Mouse (Mus musculus): ENCODE results near the gene Leo1. TPM values are rescaled to one million over a fixed set of nuclear protein-coding genes. Genes with fewer than 3 reads are reported as not detected.
"Not testable (repeated sequence)": the region's sequence is repeated elsewhere in the genome, so short reads cannot be mapped to it uniquely, and the experiment has no call there.

Leo1 gene
- polyA plus RNA-seq, 1 experiment from 2014 or later, result 51.1 TPM

GRCm38 (mm10) chr9:75479106-75479725 is 37.9 kb downstream of the Leo1 start:
- no peak for ATAC-seq (ENCODE audit: insufficient number of reproducible peaks, insufficient read depth, low FRiP score, low TSS enrichment, low read depth)
- 52% methylated on average over 8 of the region's 8 CpGs for WGBS

DNA sequence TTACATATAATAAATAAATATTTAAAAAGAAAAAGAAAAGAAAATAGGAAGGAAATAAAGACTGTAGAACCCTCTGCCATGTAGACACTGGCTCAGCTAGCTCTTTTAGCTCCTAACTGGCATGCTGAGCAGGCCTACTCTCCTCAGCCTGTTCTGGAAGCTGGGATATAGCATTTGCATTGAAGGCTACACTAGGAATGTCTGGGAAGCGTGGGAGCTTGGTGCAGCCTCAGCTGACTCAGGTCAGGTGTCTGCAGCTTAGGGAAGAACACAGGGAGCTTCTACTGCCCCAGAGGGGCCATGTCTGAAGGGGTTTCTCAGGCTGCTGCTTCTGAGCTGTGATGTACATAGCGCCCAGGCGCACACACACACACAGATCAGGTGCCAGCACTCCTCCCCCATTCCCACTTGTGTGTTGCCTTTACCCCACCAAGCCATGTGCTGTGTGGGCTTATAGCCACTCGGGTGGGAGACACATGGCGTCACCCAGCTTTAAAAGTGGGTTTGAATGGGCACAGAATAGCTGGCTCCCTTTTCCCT is 39.3 kb downstream of the Leo1 start:
- no peak overlapping the region for H3K4me3 ChIP-seq

More at GRCm38 (mm10) chr9:75479106-75479725, 37.9 kb downstream of the Leo1 start:
- Histone ChIP-seq H3K27ac (peak overlapping the region; percentile 34; the same call in 1 of the 2 replicates), H3K4me3 (no peak overlapping the region), H3K36me3 (peaks cover 12% of the 10 kb centered on the region), H3K27me3 (no peaks in the 10 kb centered on the region), H3K9ac (no peak overlapping the region), H3K4me2 (no peak overlapping the region), H3K4me1 (0 out of 2 replicates have a peak, but pooled peaks cover 7% of the 10 kb centered on the region), H3K9me3 (no peaks in the 10 kb centered on the region)

DNA sequence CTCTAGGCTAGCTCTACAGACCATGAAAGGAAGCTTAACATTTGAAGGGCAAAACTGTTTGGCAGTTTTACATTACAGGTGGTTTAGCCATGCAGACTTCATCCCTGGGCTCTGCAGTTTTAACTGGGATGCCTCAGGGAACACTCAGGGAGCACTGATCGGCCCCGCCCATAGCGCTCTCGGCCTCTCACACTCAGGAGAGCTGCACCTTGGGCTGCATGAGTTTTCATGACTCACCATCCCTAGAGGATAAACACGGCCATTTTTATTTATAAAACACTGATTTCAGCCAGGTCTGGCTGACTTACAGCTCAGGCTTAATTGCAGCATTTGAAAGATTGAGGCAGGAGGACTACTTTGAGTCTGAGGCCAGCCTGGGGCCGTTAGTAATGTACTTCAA is 43.9 kb downstream of the Leo1 start:
- Histone ChIP-seq H3K27me3 (no peaks in the 10 kb centered on the region), H3K9ac (no peak overlapping the region)

More for the DNA sequence above, 39.3 kb downstream of the Leo1 start:
- ATAC-seq (ENCODE audit: insufficient number of reproducible peaks, insufficient read depth, low FRiP score, low TSS enrichment, low read depth), result no peak
- no peaks in the 10 kb centered on the region for H3K9me3 ChIP-seq
- no peak overlapping the region for H3K4me2 ChIP-seq
- 0 out of 2 replicates have a peak, but pooled peaks cover 7% of the 10 kb centered on the region for H3K4me1 ChIP-seq
- WGBS, result 90% methylated on average over 5 of the region's 5 CpGs
- H3K27ac ChIP-seq, result no peak overlapping the region
- H3K9ac ChIP-seq, result no peak overlapping the region
- no peaks in the 10 kb centered on the region for H3K27me3 ChIP-seq
- peaks cover 10% of the 10 kb centered on the region for H3K36me3 ChIP-seq

DNA sequence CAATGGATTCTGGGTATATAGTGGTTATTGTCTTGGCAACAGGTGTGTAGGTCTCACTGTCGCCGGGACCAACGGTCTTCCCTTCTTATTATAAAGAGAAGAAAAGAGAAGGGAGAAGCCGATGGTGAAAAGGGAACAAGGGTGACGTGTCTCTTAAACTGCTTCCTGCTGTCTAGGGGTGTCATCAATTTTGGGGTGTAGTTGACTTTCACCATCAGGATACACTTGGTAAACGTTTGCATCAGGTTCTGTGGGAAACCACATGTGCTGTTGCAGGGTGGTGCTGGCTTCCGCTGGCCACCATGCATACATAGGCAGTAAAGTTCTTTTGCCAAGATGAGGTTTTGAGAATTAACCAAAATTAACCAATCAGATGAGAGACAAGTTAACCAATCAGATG is 46.9 kb downstream of the Leo1 start:
- H3K4me3 ChIP-seq; H3K4me2 ChIP-seq; H3K27me3 ChIP-seq; ATAC-seq (ENCODE audit: insufficient number of reproducible peaks, insufficient read depth, low FRiP score, low TSS enrichment, low read depth); H3K36me3 ChIP-seq; H3K9me3 ChIP-seq; H3K27ac ChIP-seq; H3K4me1 ChIP-seq; H3K9ac ChIP-seq: not testable (repeated sequence)
- 91% methylated on average over 7 of the region's 7 CpGs for WGBS

More for the DNA sequence above, 43.9 kb downstream of the Leo1 start:
- Histone ChIP-seq H3K9me3 (no peaks in the 10 kb centered on the region), H3K4me1 (no peaks in the 10 kb centered on the region), H3K4me3 (no peak overlapping the region), H3K4me2 (no peak overlapping the region), H3K27ac (no peak overlapping the region), H3K36me3 (peaks cover 10% of the 10 kb centered on the region)
- WGBS, result 73% methylated on average over 6 of the region's 6 CpGs
- ATAC-seq (ENCODE audit: insufficient number of reproducible peaks, insufficient read depth, low FRiP score, low TSS enrichment, low read depth), result no peak

DNA sequence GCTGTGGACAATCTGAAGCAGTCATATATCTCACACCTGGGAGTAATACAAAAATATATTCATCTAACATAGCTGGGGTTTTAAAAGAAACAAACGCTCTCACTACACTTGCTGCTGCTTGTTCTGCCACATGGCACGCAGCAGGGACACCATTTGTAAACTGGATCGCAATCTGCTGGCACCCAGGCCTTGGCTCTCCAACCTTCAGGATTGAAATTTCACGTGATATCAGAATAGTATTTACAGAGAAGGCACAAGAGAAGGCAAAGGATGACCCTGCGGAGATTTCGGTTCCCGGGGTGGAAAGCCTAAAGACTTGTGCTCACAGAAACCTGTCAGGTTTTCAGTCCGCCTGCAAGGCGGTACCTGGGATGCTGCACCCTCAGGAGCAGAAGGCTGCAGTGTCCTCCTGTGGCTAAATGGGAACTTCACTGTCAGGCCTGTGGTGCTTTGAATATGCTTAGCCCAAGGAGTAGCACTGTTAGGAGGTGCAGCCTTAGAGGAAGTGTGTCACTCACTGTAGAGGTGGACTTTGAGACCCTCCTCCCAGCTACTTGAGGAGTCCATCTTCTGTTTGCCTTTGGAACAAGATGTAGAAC is 53.2 kb downstream of the Leo1 start:
- Histone ChIP-seq H3K4me1 (no peaks in the 10 kb centered on the region), H3K9me3 (no peaks in the 10 kb centered on the region), H3K9ac (no peak overlapping the region), H3K4me3 (no peak overlapping the region), H3K36me3 (peaks cover 19% of the 10 kb centered on the region), H3K27me3 (no peaks in the 10 kb centered on the region), H3K27ac (no peak overlapping the region), H3K4me2 (no peak overlapping the region)
- no peak for ATAC-seq (ENCODE audit: insufficient number of reproducible peaks, insufficient read depth, low FRiP score, low TSS enrichment, low read depth)
- 84% methylated on average over 9 of the region's 9 CpGs for WGBS

DNA sequence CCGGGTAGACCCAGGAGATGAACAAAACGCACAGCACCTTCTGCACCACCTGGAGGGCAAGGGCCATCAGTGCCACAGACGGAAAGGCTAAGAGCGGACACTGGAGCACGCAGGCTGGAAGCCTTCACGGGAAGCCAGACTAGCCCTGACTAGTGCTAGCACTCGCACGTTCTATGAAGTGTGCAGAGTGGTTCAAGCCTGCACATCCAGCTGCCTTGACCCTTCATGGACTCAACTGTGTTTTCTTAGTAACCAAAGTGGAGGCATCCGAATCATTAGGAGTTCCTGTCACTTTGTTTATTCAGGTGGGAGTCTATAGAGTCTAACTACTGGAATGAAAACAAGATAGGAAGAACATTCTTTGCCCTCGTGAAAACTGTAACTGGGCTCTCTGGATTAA is 54.6 kb downstream of the Leo1 start:
- H3K27ac ChIP-seq, result no peak overlapping the region
- no peak for ATAC-seq (ENCODE audit: insufficient number of reproducible peaks, insufficient read depth, low FRiP score, low TSS enrichment, low read depth)

GRCm38 (mm10) chr9:75498571-75498970 is 57.2 kb downstream of the Leo1 start:
- H3K27ac ChIP-seq, result no peak overlapping the region
- WGBS, result 93% methylated on average over 7 of the region's 7 CpGs
- no peak overlapping the region for H3K4me2 ChIP-seq
- ATAC-seq (ENCODE audit: insufficient number of reproducible peaks, insufficient read depth, low FRiP score, low TSS enrichment, low read depth), result no peak
- H3K27me3 ChIP-seq, result no peaks in the 10 kb centered on the region
- H3K9me3 ChIP-seq, result no peaks in the 10 kb centered on the region
- H3K36me3 ChIP-seq, result peaks cover 49% of the 10 kb centered on the region
- no peak overlapping the region for H3K9ac ChIP-seq
- no peaks in the 10 kb centered on the region for H3K4me1 ChIP-seq
- no peak overlapping the region for H3K4me3 ChIP-seq

More for the DNA sequence above, 54.6 kb downstream of the Leo1 start:
- Histone ChIP-seq H3K27me3 (no peaks in the 10 kb centered on the region), H3K9me3 (no peaks in the 10 kb centered on the region), H3K4me2 (no peak overlapping the region), H3K9ac (no peak overlapping the region), H3K4me3 (no peak overlapping the region), H3K36me3 (peaks cover 25% of the 10 kb centered on the region), H3K4me1 (no peaks in the 10 kb centered on the region)
- WGBS, result 60% methylated on average over 10 of the region's 10 CpGs

GRCm38 (mm10) chr9:75504311-75504710 is 63.0 kb downstream of the Leo1 start:
- Histone ChIP-seq H3K36me3 (peaks cover 78% of the 10 kb centered on the region), H3K4me3 (no peak overlapping the region), H3K4me1 (no peaks in the 10 kb centered on the region), H3K27me3 (no peaks in the 10 kb centered on the region), H3K9me3 (no peaks in the 10 kb centered on the region), H3K4me2 (no peak overlapping the region), H3K9ac (no peak overlapping the region), H3K27ac (no peak overlapping the region)
- no peak for ATAC-seq (ENCODE audit: insufficient number of reproducible peaks, insufficient read depth, low FRiP score, low TSS enrichment, low read depth)
- 93% methylated on average over 6 of the region's 6 CpGs for WGBS

GRCm38 (mm10) chr9:75511236-75511939 is 70.1 kb downstream of the Leo1 start:
- ATAC-seq (ENCODE audit: insufficient number of reproducible peaks, insufficient read depth, low FRiP score, low TSS enrichment, low read depth), result no peak
- Histone ChIP-seq H3K4me1 (no peaks in the 10 kb centered on the region), H3K4me2 (no peak overlapping the region), H3K36me3 (peaks cover 61% of the 10 kb centered on the region), H3K4me3 (no peak overlapping the region), H3K27me3 (no peaks in the 10 kb centered on the region), H3K9ac (no peak overlapping the region), H3K9me3 (no peaks in the 10 kb centered on the region), H3K27ac (no peak overlapping the region)
- WGBS, result 85% methylated on average over 8 of the region's 8 CpGs

DNA sequence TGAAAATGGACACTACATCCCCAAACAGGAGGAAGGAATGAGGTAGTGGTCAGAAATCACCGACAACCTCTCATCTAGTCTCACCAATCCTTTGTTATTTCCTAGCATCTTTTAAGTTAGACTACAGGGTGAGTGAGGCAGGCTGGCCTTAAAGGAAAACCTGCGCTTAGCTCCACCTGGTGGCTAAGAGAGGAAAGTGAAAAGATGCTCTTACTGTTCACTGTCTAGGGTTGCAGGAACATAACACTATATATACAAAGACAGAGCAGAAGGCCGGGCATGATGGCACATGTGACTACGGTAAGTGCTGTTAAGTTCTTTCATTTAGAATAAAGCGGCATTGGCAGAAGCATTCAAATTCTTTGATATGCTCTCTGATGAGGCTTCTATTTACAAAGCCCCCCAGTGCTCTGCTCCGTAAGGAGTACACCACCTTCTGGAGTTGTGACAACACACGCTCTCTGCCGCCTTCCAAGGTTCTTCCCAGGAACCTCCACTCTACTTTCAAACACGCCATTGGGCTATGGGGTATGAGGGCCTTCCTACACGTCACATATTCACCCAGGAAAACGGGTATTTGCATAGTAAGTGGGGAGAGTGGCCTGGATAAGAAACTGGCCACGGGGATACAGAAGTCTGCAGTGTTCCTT is 74.3 kb downstream of the Leo1 start:
- no peak for ATAC-seq (ENCODE audit: insufficient number of reproducible peaks, insufficient read depth, low FRiP score, low TSS enrichment, low read depth)
- peaks cover 26% of the 10 kb centered on the region for H3K36me3 ChIP-seq
- no peak overlapping the region for H3K4me2 ChIP-seq
- no peaks in the 10 kb centered on the region for H3K9me3 ChIP-seq
- no peak overlapping the region for H3K9ac ChIP-seq
- H3K27me3 ChIP-seq, result no peaks in the 10 kb centered on the region
- whole genome bisulfite sequencing, result 62% methylated on average over 12 of the region's 12 CpGs
- no peak overlapping the region for H3K4me3 ChIP-seq
- no peaks in the 10 kb centered on the region for H3K4me1 ChIP-seq
- no peak overlapping the region for H3K27ac ChIP-seq
